Mouse (Mus musculus) kidney, adult 8-10 months (tissue): Measurements from ENCODE around the gene Nes.

Experiments used
- DNase-seq, 2 experiments: peaks; one replicate each; pipeline ENCODE4 v3.0.0; 2022

Gene Nes

GRCm38 (mm10) chr3:87951946-87952345 is 18.9 kb upstream of the Nes start:
- no peak for DNase-seq

- no peak for DNase-seq
Observed at GRCm38 (mm10) chr3:87952440-87952839, 18.4 kb upstream of the Nes start.

GRCm38 (mm10) chr3:87958056-87958455 is 12.8 kb upstream of the Nes start:
- DNase-seq: no peak

GRCm38 (mm10) chr3:87958476-87958875 is 12.4 kb upstream of the Nes start:
- DNase-seq: no peak

GRCm38 (mm10) chr3:87958967-87959366 is 11.9 kb upstream of the Nes start:
- DNase-seq: no peak

- no peak for DNase-seq
Observed at GRCm38 (mm10) chr3:87959371-87959770, 11.5 kb upstream of the Nes start.

- DNase-seq: no peak
Observed at GRCm38 (mm10) chr3:87960191-87960585, 10.7 kb upstream of the Nes start.

GRCm38 (mm10) chr3:87960586-87961191 is 10.2 kb upstream of the Nes start:
- peak; percentile 83 to 87 for DNase-seq

GRCm38 (mm10) chr3:87970184-87970938 is 517 bp upstream of the Nes start:
- DNase-seq: peak; percentile 37 to 67

- no peak for DNase-seq
Observed at GRCm38 (mm10) chr3:87971489-87972202, 768 bp downstream of the Nes start.

GRCm38 (mm10) chr3:87972203-87972664 is 1.4 kb downstream of the Nes start:
- DNase-seq: no peak

- DNase-seq: no peak
Observed at GRCm38 (mm10) chr3:87972776-87973175, 1.9 kb downstream of the Nes start.

- no peak for DNase-seq
Observed at GRCm38 (mm10) chr3:87973593-87974380, 2.9 kb downstream of the Nes start.

GRCm38 (mm10) chr3:87974381-87974987 is 3.6 kb downstream of the Nes start:
- DNase-seq: no peak

- no peak for DNase-seq
Observed at GRCm38 (mm10) chr3:87979493-87979892, 8.6 kb downstream of the Nes start.

- DNase-seq: no peak
Observed at GRCm38 (mm10) chr3:87980085-87980484, 9.2 kb downstream of the Nes start.

- no peak for DNase-seq
Observed at GRCm38 (mm10) chr3:87980728-87981127, 9.8 kb downstream of the Nes start.

GRCm38 (mm10) chr3:87981214-87981760 is 10.4 kb downstream of the Nes start:
- no peak for DNase-seq

- DNase-seq: peak; percentile 52 to 65
Observed at GRCm38 (mm10) chr3:87981894-87982835, 11.3 kb downstream of the Nes start.

- peak; percentile 52 to 70 for DNase-seq
Observed at GRCm38 (mm10) chr3:87982836-87983601, 12.1 kb downstream of the Nes start.
